Mouse (Mus musculus) adipocyte (in vitro differentiated cells): ENCODE results near the gene Ilkap.

Source experiments
- DNase-seq: peaks from one replicate; pipeline ENCODE4 v3.0.0-alpha.2; 2016; ENCODE audit warnings: low spot score

Ilkap gene

GRCm38 (mm10) chr1:91413898-91414594 is 15.4 kb upstream of the Ilkap start, which contains the start of gene Hes6:
TSS of gene Hes6 (minus strand) at chr1:91414038.
- DNase-seq, result no peak

GRCm38 (mm10) chr1:91413536-91413897 is 14.9 kb upstream of the Ilkap start:
- no peak for DNase-seq

GRCm38 (mm10) chr1:91413030-91413506 is 14.5 kb upstream of the Ilkap start:
- peak; percentile 88 for DNase-seq

- DNase-seq, result no peak
Measured at GRCm38 (mm10) chr1:91412286-91413029, 13.8 kb upstream of the Ilkap start.

- no peak for DNase-seq
Measured at GRCm38 (mm10) chr1:91411631-91412285, 13.1 kb upstream of the Ilkap start.

- DNase-seq, result no peak
Measured at GRCm38 (mm10) chr1:91407819-91408218, 9.2 kb upstream of the Ilkap start.

GRCm38 (mm10) chr1:91405406-91406169 is 7.0 kb upstream of the Ilkap start:
- DNase-seq, result no peak

GRCm38 (mm10) chr1:91404976-91405375 is 6.4 kb upstream of the Ilkap start:
- no peak for DNase-seq

GRCm38 (mm10) chr1:91397927-91398259 is 722 bp downstream of the Ilkap start:
- DNase-seq, result peak; percentile 36

GRCm38 (mm10) chr1:91390369-91390768 is 8.2 kb downstream of the Ilkap start:
- DNase-seq, result no peak

- DNase-seq, result no peak
Measured at GRCm38 (mm10) chr1:91381091-91381471, 17.5 kb downstream of the Ilkap start.

GRCm38 (mm10) chr1:91380453-91381090 is 18.0 kb downstream of the Ilkap start:
- DNase-seq, result peak; percentile 85

- no peak for DNase-seq
Measured at GRCm38 (mm10) chr1:91373414-91373835, 25.2 kb downstream of the Ilkap start.

- no peak for DNase-seq
Measured at GRCm38 (mm10) chr1:91370055-91370454, 28.6 kb downstream of the Ilkap start.

- no peak for DNase-seq
Measured at GRCm38 (mm10) chr1:91369408-91369807, 29.2 kb downstream of the Ilkap start.

- no peak for DNase-seq
Measured at GRCm38 (mm10) chr1:91367295-91367694, 31.3 kb downstream of the Ilkap start.

- DNase-seq, result no peak
Measured at GRCm38 (mm10) chr1:91366215-91367108, 32.2 kb downstream of the Ilkap start, which contains the start of gene Erfe. TSS of gene Erfe (plus strand) at chr1:91366430.

- no peak for DNase-seq
Measured at GRCm38 (mm10) chr1:91365816-91366214, 32.8 kb downstream of the Ilkap start.

- no peak for DNase-seq
Measured at GRCm38 (mm10) chr1:91364822-91365644, 33.6 kb downstream of the Ilkap start.

- no peak for DNase-seq
Measured at GRCm38 (mm10) chr1:91362113-91362512, 36.5 kb downstream of the Ilkap start.
